Mouse (Mus musculus) heart, postnatal 36 days (tissue): ENCODE results near the gene Efcab6. TPM values are rescaled to one million over a fixed set of nuclear protein-coding genes. Genes with fewer than 3 reads are reported as not detected.
A peak's percentile ranks its signal among the peaks of the same experiment; 100 is the strongest.

Experiments used
- DNase-seq, 2 experiments: peaks; one replicate each; pipeline ENCODE4 v3.0.0; 2021 to 2022
- intact Hi-C: fragments of 180-260 bp; cut with DNase I; formaldehyde crosslinking; loops from one replicate; pipeline ENCODE4 v1.15.1; 2025
- total RNA-seq, 2 experiments: library from RNA; stranded (reverse); gene quantifications; 2 replicates each; pipeline ENCODE4 v1.2.3; 2021

The Efcab6 gene
- total RNA-seq, 2 experiments from 2014 or later, result not detected

DNA sequence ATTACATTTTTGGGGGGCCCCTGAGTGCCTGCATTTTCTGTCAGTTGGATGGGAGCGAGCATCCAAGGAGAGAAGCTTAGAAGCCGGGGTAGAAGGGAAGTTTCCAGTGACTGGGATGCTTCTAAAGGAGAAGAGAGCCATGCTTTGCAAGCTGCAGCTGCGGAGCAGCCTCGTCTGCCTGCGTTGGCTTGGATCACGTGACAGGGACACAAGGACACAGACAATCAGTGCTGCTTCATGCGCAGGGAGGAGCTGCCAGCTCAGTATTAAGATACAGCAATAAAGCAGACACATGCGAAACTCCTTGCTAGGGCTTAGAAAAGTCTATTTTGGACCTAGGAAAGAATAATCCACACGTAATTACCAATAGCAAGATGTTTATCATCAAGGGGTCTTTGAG lies 167.9 kb downstream of the Efcab6 start:
- intact Hi-C loops, result no loop called here
- DNase-seq, result no peak

- intact Hi-C loops, result no loop called here
- DNase-seq, result no peak
Measured at GRCm38 (mm10) chr15:83896011-83896410, 169.2 kb downstream of the Efcab6 start.

DNA sequence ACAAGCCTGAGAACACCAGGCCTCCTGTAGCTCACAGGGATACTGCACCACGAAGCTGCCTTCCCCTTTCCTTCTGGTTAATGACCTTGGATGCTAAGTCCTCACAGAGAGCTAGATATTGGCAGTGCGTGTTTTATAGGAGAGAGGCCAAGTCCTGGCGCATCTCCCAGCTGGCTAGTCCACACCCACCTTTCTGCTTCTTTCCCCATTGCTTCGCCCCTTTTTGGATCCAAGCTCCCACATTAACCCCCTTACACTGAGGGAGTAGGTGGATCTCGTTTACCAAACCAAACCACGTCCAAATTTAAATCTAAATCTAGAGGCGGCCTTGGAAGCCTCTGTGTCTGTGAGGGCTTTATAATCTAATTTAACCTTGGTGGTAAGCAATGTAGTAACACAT lies 170.9 kb downstream of the Efcab6 start:
- intact Hi-C loops, result no loop called here
- no peak for DNase-seq

DNA sequence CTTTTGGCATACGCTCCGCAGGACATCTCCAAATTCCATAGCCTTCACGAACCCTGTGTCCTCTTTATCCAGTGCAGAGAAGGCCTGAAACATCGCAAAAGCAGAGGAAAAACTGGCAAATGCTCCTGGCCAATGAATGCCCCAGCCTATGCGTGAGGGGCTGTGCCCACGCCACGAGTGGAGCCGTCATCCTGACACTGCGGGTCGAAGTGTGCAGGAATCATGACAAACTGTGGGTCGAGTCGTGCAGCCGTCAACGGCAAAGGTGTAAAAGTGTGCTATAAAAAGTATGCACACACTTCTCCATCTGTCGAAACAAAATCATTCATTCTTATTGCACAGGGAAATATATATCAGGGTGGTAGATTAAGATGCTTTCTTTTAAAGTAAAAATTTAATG lies 172.3 kb downstream of the Efcab6 start:
- no peak for DNase-seq
- intact Hi-C loops, result no loop called here

- intact Hi-C loops, result no loop called here
- no peak for DNase-seq
Measured at GRCm38 (mm10) chr15:83884291-83884690, 180.9 kb downstream of the Efcab6 start.

DNA sequence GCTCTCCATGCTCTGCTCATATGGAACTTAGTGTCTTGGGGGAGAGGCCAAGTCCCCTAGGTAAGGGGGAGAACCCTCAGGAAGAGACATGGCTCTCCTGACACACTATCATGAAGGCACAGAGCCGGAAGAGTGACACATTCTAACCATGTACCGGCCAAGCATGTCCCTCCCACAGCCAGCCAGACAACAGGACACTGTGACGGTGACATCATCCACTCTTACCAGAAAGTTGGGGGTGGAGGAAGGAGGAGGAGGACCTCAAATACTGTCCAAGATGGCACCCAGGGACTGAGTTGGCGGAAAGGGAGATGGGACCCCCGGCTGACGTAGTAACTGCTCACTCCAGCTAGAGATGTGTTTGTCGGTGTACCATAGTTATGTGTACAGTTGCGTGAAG lies 181.4 kb downstream of the Efcab6 start:
- intact Hi-C loops, result no loop called here
- no peak for DNase-seq

GRCm38 (mm10) chr15:83879845-83880244 lies 185.3 kb downstream of the Efcab6 start:
- DNase-seq, result peak; percentile 6 to 10
- intact Hi-C loops, result no loop called here

DNA sequence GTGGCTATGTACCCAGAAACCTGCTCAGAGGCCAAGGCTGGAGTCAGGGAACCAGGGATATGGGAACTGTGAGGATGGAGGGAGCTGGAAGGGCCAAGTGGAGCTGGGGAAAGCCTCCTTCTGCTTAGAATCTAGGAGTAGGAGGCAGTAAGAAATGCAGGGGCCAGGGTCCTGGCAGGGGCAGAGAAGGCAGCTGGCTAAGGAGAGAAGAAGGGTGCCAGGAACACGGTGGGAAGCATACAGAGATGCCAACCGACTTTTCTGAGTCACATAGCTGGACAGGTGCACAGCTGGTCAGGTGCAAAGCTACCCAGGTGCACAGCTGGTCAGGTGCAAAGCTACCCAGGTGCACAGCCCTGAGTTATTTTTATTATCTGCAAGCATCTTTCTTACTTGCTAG lies 187.3 kb downstream of the Efcab6 start:
- intact Hi-C loops, result no loop called here
- DNase-seq, result no peak

DNA sequence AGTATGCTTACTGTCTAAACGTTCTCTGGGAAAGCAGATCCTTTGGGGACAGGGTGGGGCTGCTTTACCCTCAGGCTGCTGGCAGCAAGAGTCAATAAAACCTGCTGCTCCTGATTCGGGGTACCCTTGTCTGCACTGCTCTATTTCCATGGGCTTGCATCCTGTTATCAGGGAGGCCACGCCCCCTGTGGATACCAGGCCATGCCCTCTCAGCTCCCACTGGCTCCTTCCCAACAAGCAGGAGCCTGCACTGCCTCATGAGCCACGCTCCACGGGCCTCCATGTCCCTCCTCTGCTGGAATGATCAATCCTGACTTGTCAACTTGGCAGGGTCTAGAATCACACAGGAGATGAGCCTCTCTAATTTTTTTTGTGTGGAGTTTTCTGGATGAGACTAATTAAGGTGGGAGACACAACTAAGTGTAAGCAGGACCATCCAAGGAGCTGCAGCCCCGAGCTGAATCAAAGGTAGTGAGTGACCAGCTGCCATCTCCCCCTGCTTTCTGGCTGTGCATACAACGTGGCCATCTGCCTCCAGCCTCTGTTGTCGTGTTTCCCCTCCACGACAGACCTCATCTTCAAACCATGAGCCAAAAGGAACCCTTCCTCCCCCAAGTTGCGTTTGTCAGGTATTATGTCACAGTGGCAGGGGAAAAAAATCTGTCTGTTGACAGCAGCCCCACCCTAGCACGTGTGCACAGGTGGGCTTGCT lies 187.9 kb downstream of the Efcab6 start:
- no peak for DNase-seq
- intact Hi-C loops, result no loop called here

GRCm38 (mm10) chr15:83870936-83871335 lies 194.2 kb downstream of the Efcab6 start:
- intact Hi-C loops, result no loop called here
- DNase-seq, result no peak

DNA sequence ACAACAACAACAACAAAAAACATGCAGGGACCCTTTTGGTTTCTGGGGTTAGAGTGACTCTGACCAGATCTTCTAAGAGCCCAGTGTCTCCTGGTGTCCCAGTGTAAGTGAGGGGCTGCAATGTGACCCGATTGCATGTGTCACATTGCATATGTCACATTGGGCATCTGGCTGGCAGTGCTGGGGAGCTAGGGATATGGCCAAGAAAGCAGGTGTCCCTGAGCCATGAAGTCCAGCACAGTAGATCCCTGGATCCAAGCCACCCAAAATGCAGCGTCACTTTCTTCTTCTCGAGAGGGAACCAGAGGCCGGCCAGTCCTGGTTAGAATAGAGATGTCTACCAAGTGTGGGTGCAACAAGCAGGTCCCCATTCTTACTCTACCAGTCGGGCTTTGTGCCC lies 199.6 kb downstream of the Efcab6 start:
- DNase-seq, result no peak
- intact Hi-C loops, result no loop called here

DNA sequence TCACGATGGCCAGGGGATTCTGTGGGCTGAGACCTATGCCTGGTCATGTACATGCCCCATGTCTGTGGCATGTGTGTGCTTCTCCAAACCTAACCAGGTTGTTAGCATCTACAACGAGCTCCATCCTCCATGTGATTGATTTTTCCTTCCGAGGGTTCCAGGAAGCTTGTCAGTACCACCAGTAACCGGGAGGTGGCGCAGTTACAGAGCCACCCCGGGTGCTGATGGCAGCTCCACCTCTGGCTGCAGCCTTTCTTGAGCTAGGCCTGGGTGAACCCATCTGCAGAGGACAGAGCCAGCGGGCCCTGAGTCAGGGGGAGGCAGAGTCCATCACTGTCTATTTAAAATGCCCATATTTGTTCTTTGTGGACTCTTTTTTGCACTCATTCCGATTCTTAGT lies 208.1 kb downstream of the Efcab6 start:
- peak; percentile 62 to 75 for DNase-seq
- intact Hi-C loops, result loop anchor here (1.0 to 10.0 kb wide), 2 partner anchors 197 to 778 kb away; no protein-coding TSS in a partner anchor

GRCm38 (mm10) chr15:83853400-83853811 lies 211.8 kb downstream of the Efcab6 start:
- no peak for DNase-seq
- intact Hi-C loops, result loop anchor here (10.0 kb wide), 1 partner anchor 781 kb away; no protein-coding TSS in a partner anchor

- intact Hi-C loops, result no loop called here
- no peak for DNase-seq
Measured at GRCm38 (mm10) chr15:83848193-83848592, 217.0 kb downstream of the Efcab6 start.

GRCm38 (mm10) chr15:83847512-83847911 lies 217.7 kb downstream of the Efcab6 start:
- intact Hi-C loops, result no loop called here
- DNase-seq, result no peak

GRCm38 (mm10) chr15:83846592-83846991 lies 218.6 kb downstream of the Efcab6 start:
- intact Hi-C loops, result no loop called here
- no peak for DNase-seq

GRCm38 (mm10) chr15:83845734-83846133 lies 219.4 kb downstream of the Efcab6 start:
- intact Hi-C loops, result no loop called here

DNA sequence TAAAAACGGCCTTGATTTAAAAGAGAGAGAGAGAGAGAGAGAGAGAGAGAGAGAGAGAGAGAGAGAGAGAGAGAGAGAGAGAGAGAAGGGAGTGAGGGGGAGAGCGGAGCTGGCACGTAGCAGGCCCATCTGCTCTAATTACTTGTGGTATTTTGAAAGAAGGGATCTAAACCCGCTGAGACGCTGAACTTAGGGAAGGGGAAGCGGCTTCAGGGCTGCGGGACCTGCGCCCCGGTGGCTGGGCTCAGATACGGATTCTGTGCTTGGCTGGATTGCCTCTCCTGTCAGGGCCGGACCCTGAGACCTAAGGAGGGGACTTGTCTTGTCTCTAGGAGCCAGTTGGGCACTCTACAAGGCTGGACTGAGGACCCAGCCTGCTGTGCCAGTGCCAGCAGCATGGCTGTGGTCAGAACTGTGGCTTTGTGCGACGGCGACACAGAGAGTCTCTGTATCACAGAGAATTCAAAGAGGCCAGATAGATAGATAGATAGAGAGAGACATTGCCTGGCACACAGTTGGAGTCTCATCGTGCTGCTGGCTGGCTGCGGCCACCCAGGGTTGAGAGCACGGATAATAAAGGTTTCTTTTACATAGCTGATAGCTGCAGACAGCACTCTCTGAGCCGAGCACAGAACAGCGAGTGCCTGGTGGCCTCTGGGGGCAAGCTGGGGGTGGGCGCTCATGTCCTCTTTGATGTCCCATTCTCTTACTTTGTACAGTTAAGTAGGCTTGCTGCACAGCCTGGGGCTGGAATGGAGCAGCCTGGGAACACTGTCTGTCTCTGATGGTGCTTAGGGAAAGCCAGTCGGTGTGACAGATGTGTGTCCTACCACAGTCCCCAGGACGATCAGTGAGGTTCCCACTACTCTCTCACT lies 222.0 kb downstream of the Efcab6 start:
- no peak for DNase-seq
- intact Hi-C loops, result no loop called here

More at GRCm38 (mm10) chr15:83845734-83846133, 219.4 kb downstream of the Efcab6 start:
- no peak for DNase-seq

GRCm38 (mm10) chr15:83842419-83842818 lies 222.8 kb downstream of the Efcab6 start:
- DNase-seq, result no peak
- intact Hi-C loops, result no loop called here

DNA sequence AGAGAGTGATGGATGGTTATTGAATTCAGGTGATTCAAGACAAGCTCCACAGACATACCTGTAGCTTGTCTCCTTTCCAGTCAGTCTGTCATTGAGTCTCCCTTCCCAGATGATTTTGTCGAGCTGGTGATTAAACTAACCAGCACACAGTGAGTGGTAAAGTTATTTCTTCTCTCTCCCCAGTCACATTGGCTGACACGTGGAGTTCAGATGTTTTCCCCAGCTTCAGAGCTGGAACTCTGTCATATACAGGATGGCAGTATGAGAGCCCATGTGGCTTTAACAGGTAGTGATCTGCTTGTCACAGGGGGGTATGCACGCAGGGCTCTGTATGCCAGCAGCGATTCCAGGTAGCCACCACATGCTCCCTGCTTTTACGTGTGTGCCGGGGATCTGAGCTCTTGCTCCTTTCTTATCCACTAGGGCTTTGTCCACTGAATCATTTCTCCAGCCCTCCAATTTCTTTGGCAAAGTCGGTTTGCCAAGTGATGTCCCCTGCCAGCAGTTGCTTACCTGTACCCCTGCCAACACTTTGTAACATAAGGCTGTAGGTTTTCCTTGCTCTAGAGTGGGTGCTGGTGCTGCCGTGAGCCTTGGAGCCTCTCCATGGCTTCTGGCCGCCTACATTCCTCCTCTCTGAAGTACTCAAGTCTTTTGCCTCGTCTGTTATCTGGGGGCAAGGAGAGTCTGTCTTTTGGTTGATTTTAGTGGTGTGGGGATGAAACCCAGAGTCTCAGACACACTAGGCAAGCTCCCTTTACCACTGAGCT lies 224.0 kb downstream of the Efcab6 start:
- DNase-seq, result no peak
- intact Hi-C loops, result no loop called here

- intact Hi-C loops, result no loop called here
- DNase-seq, result no peak
Measured at GRCm38 (mm10) chr15:83832265-83832664, 232.9 kb downstream of the Efcab6 start.
